Mouse (Mus musculus) cerebellum, postnatal 25 days (tissue): Measurements from ENCODE around the gene Ccl5.

Experiments
- DNase-seq, 2 experiments: peaks; one replicate each; pipeline ENCODE4 v3.0.0; 2021; ENCODE audit warnings: mixed read lengths in 2 of 2

Ccl5 gene

DNA sequence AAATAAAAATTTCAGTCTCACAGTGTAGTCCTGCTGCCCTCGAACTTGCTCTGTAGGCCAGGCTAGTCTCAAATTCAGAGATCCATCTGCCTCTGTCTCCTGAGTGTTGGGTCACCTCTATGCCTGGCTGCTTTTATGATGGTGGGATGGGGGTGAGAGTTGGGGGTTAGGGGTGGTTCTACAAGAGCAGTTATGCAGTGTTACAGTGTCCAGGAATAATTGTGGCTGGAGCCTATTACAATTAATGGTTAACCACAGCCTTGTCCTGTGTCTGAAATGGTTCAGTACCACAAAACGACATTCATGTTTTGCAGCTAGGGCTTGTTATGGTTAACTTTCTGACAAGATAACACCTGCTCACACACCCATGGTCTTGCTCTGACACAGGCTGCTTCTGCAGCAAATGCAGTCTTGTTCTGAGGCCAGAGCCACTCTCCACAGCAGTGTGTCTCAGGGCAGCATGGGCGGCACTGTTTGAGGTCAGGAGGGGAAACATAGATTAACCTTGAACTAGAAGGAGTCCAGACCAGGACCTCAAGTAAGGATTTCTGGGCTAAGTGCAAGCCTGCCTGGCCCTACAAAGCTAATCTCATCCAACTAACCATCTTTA, 8.5 kb upstream of the Ccl5 start:
- no peak for DNase-seq

DNA sequence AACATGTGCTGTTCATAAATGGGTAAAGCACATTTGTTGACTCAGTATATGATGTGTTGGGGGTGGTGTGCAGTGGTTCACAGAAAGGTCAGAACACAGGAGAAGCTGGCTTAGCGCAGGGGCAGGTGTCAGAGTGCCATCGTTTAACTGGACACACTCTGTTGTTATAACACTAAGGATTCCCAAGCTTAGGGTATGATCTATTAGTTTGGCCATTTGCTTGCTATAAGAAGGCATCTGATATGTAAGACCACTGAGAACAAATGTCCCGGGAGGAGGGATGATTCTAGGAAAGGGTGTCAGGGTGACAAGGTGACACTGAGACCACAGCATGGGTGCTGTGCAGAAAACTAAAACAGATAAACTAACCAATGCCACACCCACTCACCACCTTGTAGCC, 6.5 kb upstream of the Ccl5 start:
- DNase-seq = no peak

DNA sequence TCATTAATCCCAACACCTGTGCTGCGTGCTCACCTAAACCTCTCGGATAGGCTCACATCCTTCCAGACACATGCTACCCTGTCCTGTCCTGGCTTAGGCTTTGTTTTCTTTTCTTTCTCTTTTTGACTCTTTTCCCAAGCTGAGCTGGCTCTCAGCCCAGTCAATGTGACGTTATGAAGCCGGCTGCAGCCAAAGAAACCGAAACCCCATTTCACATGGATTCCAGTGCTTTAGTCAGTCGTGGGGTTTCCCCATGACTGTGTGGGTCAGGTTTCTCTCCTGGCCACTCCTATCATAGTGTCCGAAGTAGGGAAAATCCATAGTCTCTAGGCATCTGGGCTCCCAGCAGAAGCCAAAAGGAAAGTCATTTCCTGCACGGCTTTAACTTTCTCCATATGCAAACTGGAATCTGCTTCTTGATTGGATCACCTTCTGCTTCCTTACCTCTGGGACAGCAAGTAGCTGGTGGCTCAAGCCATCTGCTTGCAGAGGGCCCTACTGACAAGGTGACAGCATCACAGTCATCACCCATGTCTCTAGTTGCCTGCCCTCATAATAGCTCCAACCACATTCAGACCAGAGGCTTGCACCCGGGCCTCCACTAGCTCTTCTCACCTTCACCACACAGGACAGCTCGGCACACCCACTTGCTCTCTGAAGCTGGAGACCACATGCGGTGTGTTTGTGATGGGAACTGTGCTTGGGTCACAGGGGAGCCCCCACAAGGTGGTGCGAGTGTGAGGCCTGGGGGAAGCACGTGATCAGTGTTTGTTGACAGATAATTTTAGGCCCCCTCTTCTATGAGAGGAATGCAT, 4.5 kb upstream of the Ccl5 start:
- peak; percentile 41 to 59 for DNase-seq

DNA sequence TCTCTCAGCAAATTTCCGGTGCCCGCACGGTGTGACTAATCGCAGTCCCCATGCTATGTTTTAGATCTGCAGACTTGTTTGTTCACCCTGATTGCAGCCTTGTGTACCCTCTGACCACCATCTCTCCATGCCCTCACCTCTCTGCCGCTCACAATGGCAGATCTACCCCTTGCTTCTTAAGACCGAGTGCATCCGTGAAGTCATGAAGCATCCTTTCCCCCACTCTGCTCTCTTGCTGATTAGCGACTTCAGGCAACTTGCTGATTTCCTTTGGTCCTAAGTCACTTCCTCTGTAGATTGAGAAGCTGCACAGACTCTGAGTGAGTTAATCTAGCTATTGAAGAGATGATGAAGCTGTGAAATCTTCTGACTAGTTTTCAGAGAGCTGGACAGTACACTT, 3.8 kb upstream of the Ccl5 start:
- DNase-seq = no peak

DNA sequence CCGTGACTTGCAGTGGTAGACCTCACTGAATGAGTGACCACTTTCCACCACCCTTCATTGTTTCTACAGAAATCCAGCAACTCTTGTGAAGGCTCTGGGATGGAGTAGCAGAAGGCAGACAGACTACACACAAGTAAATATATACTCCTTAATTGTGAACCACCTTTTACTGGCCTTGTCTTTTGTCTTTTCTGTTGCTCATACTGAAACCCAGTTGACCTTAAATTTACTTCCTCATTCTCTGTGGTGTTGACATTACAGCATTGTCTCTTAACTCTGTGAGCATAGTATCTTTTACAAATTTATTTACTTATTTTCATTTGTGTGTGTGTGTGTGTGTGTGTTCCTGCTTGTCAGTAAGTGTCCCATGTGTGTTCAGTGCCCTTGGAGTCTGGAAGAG, 2.9 kb upstream of the Ccl5 start:
- DNase-seq = no peak

DNA sequence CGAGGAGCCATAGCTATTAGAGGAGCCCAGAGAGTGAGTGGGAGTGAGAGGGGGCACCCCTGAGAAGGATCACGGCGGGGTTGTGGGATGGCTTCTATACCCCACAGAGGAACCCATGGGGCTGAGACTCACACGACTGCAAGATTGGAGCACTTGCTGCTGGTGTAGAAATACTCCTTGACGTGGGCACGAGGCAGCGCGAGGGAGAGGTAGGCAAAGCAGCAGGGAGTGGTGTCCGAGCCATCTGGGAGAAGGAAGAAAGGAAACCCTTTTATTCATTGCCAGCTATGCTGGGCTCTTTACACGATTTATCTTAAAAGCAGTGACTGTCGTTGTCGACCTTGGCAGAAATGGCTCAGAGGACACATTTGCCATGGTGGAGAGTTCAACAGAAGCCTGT, 1.3 kb downstream of the Ccl5 start:
- peak in 1 of 2 experiments; percentile 8 for DNase-seq

DNA sequence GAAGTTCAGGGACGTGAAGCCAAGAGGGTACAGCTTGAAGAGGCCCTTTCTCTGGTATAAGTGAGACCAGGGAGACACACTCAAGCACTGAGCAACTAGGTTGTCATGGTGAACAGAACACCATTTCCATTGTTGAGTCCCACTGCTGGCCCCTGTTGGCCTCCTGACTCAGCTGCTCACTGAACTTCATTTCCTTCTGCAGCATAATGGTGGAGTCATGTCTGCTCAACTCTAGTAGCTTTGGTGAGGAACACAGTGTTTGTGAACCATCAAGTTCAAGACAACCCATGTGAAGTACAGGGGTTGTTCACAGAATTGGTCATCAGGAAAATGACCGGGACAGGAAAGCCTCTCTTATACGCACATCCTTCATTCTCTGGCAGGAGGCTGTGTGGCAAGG, 8.2 kb downstream of the Ccl5 start, which contains the start of gene Heatr9:
Gene Heatr9, minus strand, starts transcription at position 101 of the 400 bp plus-strand sequence.
- no peak for DNase-seq

DNA sequence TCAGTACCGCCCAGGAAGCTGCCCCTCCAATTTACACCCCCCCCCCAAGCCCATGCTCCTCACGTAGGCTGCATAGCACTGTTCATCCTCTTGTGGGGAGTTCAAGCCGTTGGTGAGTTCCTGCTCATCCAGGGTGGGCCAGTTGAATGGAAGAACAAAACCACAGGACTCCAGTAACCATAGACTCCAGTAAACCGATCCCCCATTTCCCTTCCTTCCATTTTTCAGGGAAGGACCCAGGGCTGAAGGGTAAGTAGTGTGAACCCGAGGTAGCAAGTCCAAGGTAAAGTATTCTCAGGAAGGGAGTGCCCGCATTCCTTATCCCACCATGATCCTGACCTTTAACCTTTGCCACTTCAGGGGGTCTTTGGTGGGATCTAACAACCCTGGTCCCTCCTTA, 11.9 kb downstream of the Ccl5 start:
- no peak for DNase-seq

DNA sequence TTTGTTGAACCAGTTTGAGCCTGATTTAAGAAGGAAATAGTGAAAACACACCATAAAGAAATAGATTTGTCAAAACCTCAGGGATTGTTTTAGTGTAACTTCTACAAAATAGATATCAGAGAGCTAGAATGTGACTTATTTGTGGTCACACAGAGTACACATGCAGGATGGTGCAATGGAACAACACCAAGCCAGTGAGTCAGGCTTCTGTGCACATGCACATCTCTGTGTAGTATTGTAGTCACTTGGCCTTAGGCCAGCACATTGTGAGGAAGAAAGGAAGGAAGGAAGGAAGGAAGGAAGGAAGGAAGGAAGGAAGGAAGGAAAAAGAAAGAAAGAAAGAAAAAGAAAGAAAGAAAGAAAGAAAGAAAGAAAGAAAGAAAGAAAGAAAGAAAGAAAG, 13.2 kb downstream of the Ccl5 start:
- no peak for DNase-seq

DNA sequence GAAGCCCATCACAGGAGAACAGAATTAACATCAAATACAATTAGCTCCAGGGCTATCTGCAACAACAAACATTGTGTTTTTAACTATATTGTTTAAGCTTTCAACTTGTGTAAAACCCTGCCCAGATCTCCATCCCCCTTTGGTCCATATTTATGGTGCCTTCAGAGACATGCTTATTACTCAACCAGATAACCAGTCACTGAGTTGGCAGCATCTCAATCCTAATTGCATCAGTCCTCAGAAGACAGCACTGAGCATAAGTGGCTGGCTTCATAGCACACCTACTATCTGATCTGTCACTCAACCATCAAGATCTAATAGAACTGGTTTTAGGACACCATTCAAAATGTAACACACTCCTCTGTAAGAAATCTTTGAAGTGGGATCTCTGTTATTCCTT, 20.8 kb downstream of the Ccl5 start:
- no peak for DNase-seq

DNA sequence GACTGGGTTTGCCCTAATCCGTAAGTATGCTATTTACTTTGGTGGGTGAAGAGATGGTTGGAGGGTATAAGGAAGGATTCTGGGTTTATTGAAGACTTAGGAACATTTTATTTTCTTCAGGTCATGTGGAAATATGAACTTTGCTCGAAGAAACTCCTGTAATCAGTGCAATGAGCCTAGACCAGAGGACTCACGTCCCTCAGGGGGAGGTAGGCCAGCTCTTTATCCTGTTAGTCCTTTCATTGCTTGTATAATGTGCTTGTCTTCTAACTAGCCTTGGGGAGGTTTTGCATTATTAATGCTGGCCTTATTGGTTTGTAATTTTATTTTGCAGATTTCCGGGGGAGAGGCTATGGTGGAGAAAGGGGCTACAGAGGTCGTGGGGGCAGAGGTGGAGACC, 26.0 kb downstream of the Ccl5 start:
- no peak for DNase-seq

DNA sequence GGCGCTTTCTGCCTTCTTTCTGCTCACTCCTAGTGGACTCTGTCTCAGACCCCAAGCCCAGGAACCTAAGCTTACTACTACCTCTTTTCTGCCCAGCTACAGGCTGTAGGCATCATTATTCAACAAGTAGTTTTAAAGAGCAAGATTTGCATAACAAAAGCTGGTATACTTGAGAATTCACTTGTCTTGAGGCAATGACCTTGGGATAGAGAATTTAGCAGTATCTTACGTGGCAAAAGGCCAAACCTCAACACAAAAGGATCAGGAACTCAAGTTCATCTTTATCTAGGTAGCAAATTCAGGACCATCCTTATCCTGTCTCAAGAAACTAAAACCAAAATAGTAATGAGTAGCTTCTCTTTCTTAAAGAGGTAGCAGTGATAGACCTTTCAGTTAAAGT, 34.7 kb downstream of the Ccl5 start:
- DNase-seq = no peak

DNA sequence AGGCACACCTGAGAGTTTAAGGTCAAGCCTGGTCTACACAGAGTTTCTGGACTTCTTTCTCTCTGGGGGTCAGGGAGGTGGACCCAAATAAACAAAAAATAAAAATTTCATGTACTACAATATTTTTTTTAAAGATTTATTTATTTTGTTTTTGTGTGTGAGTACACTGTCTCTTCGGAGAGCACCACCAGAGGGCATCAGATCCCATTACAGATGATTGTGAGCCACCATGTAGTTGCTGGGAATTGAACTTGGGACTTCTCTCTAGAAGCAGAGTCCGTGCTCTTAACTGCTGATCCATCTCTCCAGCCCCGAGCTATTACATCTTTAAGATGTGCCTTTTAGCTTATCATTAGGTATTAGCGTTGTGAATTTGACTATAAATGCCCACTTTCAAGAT, 38.8 kb downstream of the Ccl5 start:
- DNase-seq = no peak
